Comparison of ENCODE assay signal across 7 mouse cellular contexts in the genomic region with DNA sequence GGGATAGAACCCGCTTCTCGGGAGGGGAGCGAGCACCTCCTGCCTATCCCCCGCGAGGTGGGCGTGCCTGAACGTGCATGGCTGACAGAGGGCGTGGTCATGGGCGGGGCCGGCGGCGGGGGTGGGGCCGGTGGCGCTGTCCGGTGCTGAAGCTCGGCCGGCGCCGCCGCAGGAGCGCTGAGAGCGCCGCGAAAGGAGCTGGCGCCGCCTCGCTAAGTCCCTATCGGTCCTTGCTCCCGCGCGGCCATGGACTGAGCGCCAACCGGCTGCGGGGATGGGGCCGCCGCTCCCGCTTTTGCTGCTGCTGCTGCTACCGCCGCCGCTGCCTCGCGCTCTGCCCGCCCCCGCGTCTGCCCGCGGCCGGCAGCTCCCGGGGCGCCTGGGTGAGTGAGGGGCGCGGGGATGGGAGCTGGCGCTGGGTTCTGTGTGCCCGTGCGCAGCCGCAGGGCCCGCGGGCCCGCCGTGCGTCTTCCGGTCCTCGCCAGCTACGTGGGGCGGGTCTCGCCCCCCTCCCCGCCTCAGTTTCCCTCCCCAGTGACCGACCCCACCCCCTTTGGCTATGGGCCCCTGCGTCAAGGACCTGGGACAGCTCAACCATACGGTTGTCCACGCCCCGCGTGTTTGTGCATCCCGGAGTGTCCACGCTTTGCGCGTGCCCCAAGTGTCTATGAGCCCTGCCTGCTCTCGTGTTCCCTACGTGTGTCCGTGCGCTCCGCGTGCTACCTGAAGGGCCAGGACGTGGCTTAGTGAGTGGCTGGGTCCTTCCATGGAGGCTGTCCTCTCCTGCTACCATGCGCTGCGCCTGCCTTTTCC. TPM values are rescaled to one million over a fixed set of nuclear protein-coding genes. Genes with fewer than 3 reads are reported as not detected.
DNase-seq lines count a peak whose midpoint lies in the region; ATAC-seq and TF ChIP-seq lines count a peak whose summit lies in the region.

TSS of gene Ptprn2 (plus strand) at position 130 of the 813 bp plus-strand sequence.

- peak; percentile 80 for DNase-seq in adrenal gland, postnatal 25 days
- peak; percentile 91 for DNase-seq in heart, embryonic 10.5 days (ENCODE audit: low spot score)
- DNase-seq in kidney, adult 9 months: peak; percentile 33
- DNase-seq in limb, embryonic 11.5 days (ENCODE audit: low spot score): peak; percentile 90
- DNase-seq in midbrain, embryonic 11.5 days (ENCODE audit: low spot score, missing footprints): peak; percentile 99
- DNase-seq in spleen, postnatal 10 days (ENCODE audit: low spot score in 2 of 2): peak; percentile 12 to 75

- peak within 1 kb of the TSS; percentile 42; the same call in 1 of the 2 replicates for H3K27ac ChIP-seq in cortical plate, adult 2 months (ENCODE audit: insufficient read depth, low read length)
- H3K27ac ChIP-seq in heart, embryonic 10.5 days: no peak within 1 kb of the TSS
- H3K27ac ChIP-seq in limb, embryonic 11.5 days (replicated peaks; ENCODE audit: low read depth, low read length): no peak within 1 kb of the TSS
- no peak within 1 kb of the TSS for H3K27ac ChIP-seq in midbrain, embryonic 11.5 days (ENCODE audit: low read depth, low read length)

- H3K4me2 ChIP-seq in limb, embryonic 11.5 days (ENCODE audit: low read depth, severe bottlenecking): peak within 1 kb of the TSS; percentile 94
- peak within 1 kb of the TSS; percentile 96 for H3K4me2 ChIP-seq in midbrain, embryonic 11.5 days

- TF ChIP-seq CTCF in cortical plate, adult 2 months (IDR thresholded peaks at IDR 0.05; ENCODE audit: extremely low read depth, insufficient read depth, low read length): no peak

- H3K9me3 ChIP-seq in heart, embryonic 10.5 days: no peaks in the 10 kb centered on the region
- no peaks in the 10 kb centered on the region for H3K9me3 ChIP-seq in limb, embryonic 11.5 days (ENCODE audit: control insufficient read depth, low read length)
- H3K9me3 ChIP-seq in midbrain, embryonic 11.5 days (ENCODE audit: control insufficient read depth, low read length): no peaks in the 10 kb centered on the region

- peaks cover 33% of the 10 kb centered on the region for H3K27me3 ChIP-seq in heart, embryonic 10.5 days (ENCODE audit: insufficient read depth, poor library complexity, severe bottlenecking)
- peaks cover 10% of the 10 kb centered on the region; the same call in 1 of the 2 replicates for H3K27me3 ChIP-seq in limb, embryonic 11.5 days (ENCODE audit: control insufficient read depth, insufficient read depth, low read length)
- peaks cover 8% of the 10 kb centered on the region for H3K27me3 ChIP-seq in midbrain, embryonic 11.5 days (ENCODE audit: control insufficient read depth, insufficient read depth, low read length)

- no peaks in the 10 kb centered on the region for H3K36me3 ChIP-seq in heart, embryonic 10.5 days
- H3K36me3 ChIP-seq in limb, embryonic 11.5 days (ENCODE audit: control insufficient read depth, insufficient read depth, low read length): no peaks in the 10 kb centered on the region
- H3K36me3 ChIP-seq in midbrain, embryonic 11.5 days (ENCODE audit: control insufficient read depth, insufficient read depth, low read length): no peaks in the 10 kb centered on the region

- H3K4me1 ChIP-seq in cortical plate, adult 2 months (ENCODE audit: control insufficient read depth, insufficient read depth, low read length): peaks cover 13% of the 10 kb centered on the region
- peaks cover 13% of the 10 kb centered on the region for H3K4me1 ChIP-seq in heart, embryonic 10.5 days
- peaks cover 2% of the 10 kb centered on the region; the same call in 1 of the 2 replicates for H3K4me1 ChIP-seq in limb, embryonic 11.5 days (ENCODE audit: control insufficient read depth, insufficient read depth, low read length)
- H3K4me1 ChIP-seq in midbrain, embryonic 11.5 days (ENCODE audit: control insufficient read depth, insufficient read depth, low read length): peaks cover 4% of the 10 kb centered on the region; the same call in 1 of the 2 replicates

- peak; percentile 58; the same call in 1 of the 2 replicates for TF ChIP-seq POLR2A in cortical plate, adult 2 months (IDR thresholded peaks at IDR 0.05; ENCODE audit: extremely low read depth, insufficient read depth, low read length)

- H3K4me3 ChIP-seq in cortical plate, adult 2 months (ENCODE audit: insufficient read depth, low read length): peak within 1 kb of the TSS; percentile 60
- peak within 1 kb of the TSS; percentile 68 for H3K4me3 ChIP-seq in heart, embryonic 10.5 days
- H3K4me3 ChIP-seq in limb, embryonic 11.5 days (ENCODE audit: low read depth, low read length): peak within 1 kb of the TSS; percentile 33
- peak within 1 kb of the TSS; percentile 59 for H3K4me3 ChIP-seq in midbrain, embryonic 11.5 days (ENCODE audit: low read depth, low read length)

- ATAC-seq in limb, embryonic 11.5 days (ENCODE audit: insufficient number of reproducible peaks, low FRiP score, low TSS enrichment, low read depth): peak; percentile 95
- ATAC-seq in midbrain, embryonic 11.5 days (ENCODE audit: low FRiP score): peak; percentile 93

- no peak within 1 kb of the TSS for H3K9ac ChIP-seq in limb, embryonic 11.5 days (ENCODE audit: low read length)
- peak within 1 kb of the TSS; percentile 61 for H3K9ac ChIP-seq in midbrain, embryonic 11.5 days (ENCODE audit: low read length)

- under 1% methylated on average over 86 of the region's 86 CpGs for WGBS in heart, embryonic 10.5 days
- under 1% methylated on average over 68 of the region's 86 CpGs for WGBS in limb, embryonic 11.5 days
- under 1% methylated on average over 76 of the region's 86 CpGs for WGBS in midbrain, embryonic 11.5 days

RNA-seq across cellular contexts. Expression of gene Ptprn2, which starts in this region (rescaled TPM):
- total RNA-seq in adrenal gland, postnatal 25 days (2021): 15.1 and 21.7 TPM in 2 replicates
- 161 and 165 TPM in 2 replicates for polyA plus RNA-seq in cortical plate, adult 2 months (2012; rRNA removed)
- polyA plus RNA-seq in heart, embryonic 10.5 days (2016; fragmentation: Nextera tagmentation; extraction: Ambion mirVana): 0.16 TPM in 1 of 2 replicates, not detected in the other
- polyA plus RNA-seq in limb, embryonic 11.5 days (2014; fragmentation: Nextera tagmentation; extraction: Ambion mirVana): 0.11 TPM in 1 of 2 replicates, not detected in the other
- 7.0 and 7.3 TPM in 2 replicates for polyA plus RNA-seq in midbrain, embryonic 11.5 days (2014; fragmentation: Nextera tagmentation; extraction: Ambion mirVana)

Comparison
In these comparisons a context has a peak if more than half of its experiments do, and no peak if none do; other contexts are left out.
1. RNA of gene Ptprn2 (polyA plus RNA-seq): 161 to 165 TPM in cortical plate, adult 2 months; 7.0 to 7.3 TPM in midbrain, embryonic 11.5 days, 0.16 TPM in heart, embryonic 10.5 days and 0.11 TPM in limb, embryonic 11.5 days; every median in the first group is over 10 times any median in the second.
2. Peak in DNase-seq and H3K4me3 ChIP-seq in heart, embryonic 10.5 days; RNA of the gene not detected or under 1 TPM.
3. Peak in DNase-seq, ATAC-seq, H3K4me3 ChIP-seq and H3K4me2 ChIP-seq in limb, embryonic 11.5 days; RNA of the gene not detected or under 1 TPM.
4. DNase-seq: peak in every context shown above with its lines; median percentile 99 in midbrain, embryonic 11.5 days; 91 in heart, embryonic 10.5 days; 90 in limb, embryonic 11.5 days; 80 in adrenal gland, postnatal 25 days; 44 in spleen, postnatal 10 days; 33 in kidney, adult 9 months.
5. Peak in every context shown above with its lines, with median percentiles within 50 percentile points of each other: H3K4me3 ChIP-seq.